In genomic region chr2:160646845-160647178, GRCm38 (mm10) we compare ENCODE assay signal across 8 mouse cellular contexts. TPM values are rescaled to one million over a fixed set of nuclear protein-coding genes. Genes with fewer than 3 reads are reported as not detected.
DNase-seq lines count a peak whose midpoint lies in the region; TF ChIP-seq lines count a peak whose summit lies in the region.

No protein-coding gene starts in this region.

- H3K27ac ChIP-seq in layer of hippocampus, adult 2 months, result peak overlapping the region; percentile 99

- H3K4me3 ChIP-seq in layer of hippocampus, adult 2 months, result peak overlapping the region; percentile 83

- no peak for TF ChIP-seq CTCF in layer of hippocampus, adult 2 months (conservative IDR thresholded peaks at IDR 0.05)

- no peak for DNase-seq in layer of hippocampus, adult 2 months (ENCODE audit: low spot score in 2 of 2)
- DNase-seq in layer of hippocampus, postnatal 10 days (ENCODE audit: low spot score in 2 of 2), result no peak
- peak; percentile 45 for DNase-seq in ZHBTc4 (ENCODE audit: low read depth, low spot score)
- peak; percentile 43 for DNase-seq in forelimb bud, embryonic 11.5 days (ENCODE audit: low read depth, low spot score)
- peak; percentile 26 for DNase-seq in lung, postnatal 25 days (ENCODE audit: low spot score)
- DNase-seq in urinary bladder, postnatal 25 days (ENCODE audit: low spot score), result no peak
- DNase-seq in cerebellum, adult 8-10 months, result no peak
- DNase-seq in spleen, adult 12 weeks (ENCODE audit: low spot score), result no peak

RNA-seq across cellular contexts. Expression of gene Top1, which starts 1.1 kb away (rescaled TPM):
- 10 to 100 TPM; 79.4 to 83.9 TPM for total RNA-seq in layer of hippocampus, adult 2 months (2021)
- 10 to 100 TPM; 84.6 to 88.4 TPM for total RNA-seq in layer of hippocampus, postnatal 10 days (2021)

Comparison
In these comparisons a context has a peak if more than half of its experiments do, and no peak if none do; other contexts are left out.
1. DNase-seq: peak in ZHBTc4 (single experiment), forelimb bud, embryonic 11.5 days (single experiment) and lung, postnatal 25 days (single experiment); none in layer of hippocampus, adult 2 months (0 of 2), layer of hippocampus, postnatal 10 days (0 of 2), urinary bladder, postnatal 25 days (single experiment), cerebellum, adult 8-10 months (single experiment) and spleen, adult 12 weeks (single experiment).